Mouse (Mus musculus) right cerebral cortex, postnatal 10 days (tissue): ENCODE measurements at regions not wholly inside any gene's neighbourhood (a gene's known extent, or its start where the extent isn't known, plus 50 kb on each side); places are given as distances from the start of the nearest gene placed in this dataset.

Source experiments
- DNase-seq, 2 experiments: peaks; one replicate each; pipeline ENCODE4 v3.0.0; 2021; ENCODE audit warnings: low spot score in 2 of 2

- no peak for DNase-seq
Measured at GRCm38 (mm10) chr8:117894861-117895260, 93.1 kb upstream of the Mphosph6 start.

GRCm38 (mm10) chr8:117890211-117890610, 88.5 kb upstream of the Mphosph6 start:
- no peak for DNase-seq

GRCm38 (mm10) chr8:117881414-117881973, 79.8 kb upstream of the Mphosph6 start:
- DNase-seq = no peak

- DNase-seq = no peak
Measured at GRCm38 (mm10) chr8:117880279-117880975, 78.7 kb upstream of the Mphosph6 start.

GRCm38 (mm10) chr8:117873611-117874010, 71.9 kb upstream of the Mphosph6 start:
- no peak for DNase-seq

- DNase-seq = no peak
Measured at GRCm38 (mm10) chr8:117867138-117867537, 65.4 kb upstream of the Mphosph6 start.

GRCm38 (mm10) chr8:117865014-117865413, 63.3 kb upstream of the Mphosph6 start:
- DNase-seq = peak; percentile 40 to 53

GRCm38 (mm10) chr8:117863837-117864236, 62.1 kb upstream of the Mphosph6 start:
- DNase-seq = peak; percentile 44 to 73

- DNase-seq = no peak
Measured at GRCm38 (mm10) chr8:117862318-117862717, 60.6 kb upstream of the Mphosph6 start.

- DNase-seq = no peak
Measured at GRCm38 (mm10) chr8:117859734-117860133, 58.0 kb upstream of the Mphosph6 start.

GRCm38 (mm10) chr8:117859095-117859494, 57.4 kb upstream of the Mphosph6 start:
- no peak for DNase-seq

- no peak for DNase-seq
Measured at GRCm38 (mm10) chr8:117856121-117856520, 54.4 kb upstream of the Mphosph6 start.

- no peak for DNase-seq
Measured at GRCm38 (mm10) chr8:117854942-117855491, 53.3 kb upstream of the Mphosph6 start.

- DNase-seq = no peak
Measured at GRCm38 (mm10) chr8:117854301-117854700, 52.6 kb upstream of the Mphosph6 start.

- no peak for DNase-seq
Measured at GRCm38 (mm10) chr8:117853408-117853807, 51.7 kb upstream of the Mphosph6 start.

GRCm38 (mm10) chr8:117852521-117852920, 50.8 kb upstream of the Mphosph6 start:
- DNase-seq = no peak
